Comparison of ENCODE assay signal across 7 mouse cellular contexts in the genomic region with DNA sequence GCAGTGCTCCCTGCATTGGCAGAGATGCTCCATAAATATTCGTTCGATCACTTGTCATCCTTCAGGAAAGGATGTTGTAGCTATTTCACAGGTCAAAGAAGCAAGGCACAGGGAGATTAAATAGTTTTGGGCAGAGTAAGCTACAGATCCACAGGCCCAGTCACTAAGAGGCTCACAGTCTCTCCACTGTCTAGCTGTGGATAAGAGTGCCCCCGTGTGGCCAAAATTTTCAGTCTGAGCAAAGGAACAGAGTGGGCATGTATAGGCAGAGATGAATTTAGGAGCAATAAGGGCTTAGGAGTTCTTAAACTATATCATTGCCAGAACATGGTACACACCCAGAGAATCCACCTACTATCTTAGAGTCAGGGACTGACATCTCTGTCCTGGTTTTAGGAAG. TPM values are rescaled to one million over a fixed set of nuclear protein-coding genes. Genes with fewer than 3 reads are reported as not detected.
A peak's percentile ranks its signal among the peaks of the same experiment; 100 is the strongest.
DNase-seq lines count a peak whose midpoint lies in the region; ATAC-seq lines count a peak whose summit lies in the region.

No protein-coding gene starts in this region.

- no peaks in the 10 kb centered on the region for H3K36me3 ChIP-seq in intestine, embryonic 16.5 days (ENCODE audit: control insufficient read depth, insufficient read depth, low read length)
- no peaks in the 10 kb centered on the region for H3K36me3 ChIP-seq in midbrain, embryonic 11.5 days (ENCODE audit: control insufficient read depth, insufficient read depth, low read length)

- intact Hi-C loops in left cerebral cortex, postnatal 36 days (cut with DNase I): loop anchor here (2.0 to 5.0 kb wide), 5 partner anchors 45 to 398 kb away; no protein-coding TSS in a partner anchor

- DNase-seq in adrenal gland, adult 8-10 months: peak; percentile 61
- DNase-seq in embryo, embryonic 11.5 days (ENCODE audit: low read depth, low spot score): peak; percentile 67
- DNase-seq in left cerebral cortex, postnatal 36 days (ENCODE audit: low spot score in 2 of 2): peak; percentile 84 to 89
- DNase-seq in midbrain, embryonic 11.5 days (ENCODE audit: low spot score, missing footprints): peak; percentile 99
- peak; percentile 36 to 76 for DNase-seq in spleen, adult 18-20 months

- ATAC-seq in granulocyte monocyte progenitor cell, adult 5-6 weeks (replicated peaks; ENCODE audit: poor library complexity, severe bottlenecking): peak; percentile 72
- ATAC-seq in intestine, embryonic 16.5 days: peak; percentile 85
- ATAC-seq in midbrain, embryonic 11.5 days (ENCODE audit: low FRiP score): peak; percentile 72

- H3K4me1 ChIP-seq in intestine, embryonic 16.5 days (ENCODE audit: control insufficient read depth, insufficient read depth, low read length): no peaks in the 10 kb centered on the region
- H3K4me1 ChIP-seq in midbrain, embryonic 11.5 days (ENCODE audit: control insufficient read depth, insufficient read depth, low read length): peaks cover 11% of the 10 kb centered on the region

- H3K9ac ChIP-seq in intestine, embryonic 16.5 days (ENCODE audit: low read depth, low read length): no peak overlapping the region
- H3K9ac ChIP-seq in midbrain, embryonic 11.5 days (ENCODE audit: low read length): no peak overlapping the region

- 0 out of 2 replicates have a peak, but pooled peaks cover 2% of the 10 kb centered on the region for H3K27me3 ChIP-seq in intestine, embryonic 16.5 days (replicated peaks; ENCODE audit: control insufficient read depth, insufficient read depth, low read length)
- no peaks in the 10 kb centered on the region for H3K27me3 ChIP-seq in midbrain, embryonic 11.5 days (ENCODE audit: control insufficient read depth, insufficient read depth, low read length)

- WGBS in intestine, embryonic 16.5 days: 19% methylated on average over 3 of the region's 3 CpGs
- WGBS in midbrain, embryonic 11.5 days: 33% methylated on average over 3 of the region's 3 CpGs

- no peak overlapping the region for H3K4me3 ChIP-seq in intestine, embryonic 16.5 days (ENCODE audit: low read length)
- no peak overlapping the region for H3K4me3 ChIP-seq in midbrain, embryonic 11.5 days (ENCODE audit: low read depth, low read length)

- H3K9me3 ChIP-seq in intestine, embryonic 16.5 days (ENCODE audit: control insufficient read depth, low read length): no peaks in the 10 kb centered on the region
- no peaks in the 10 kb centered on the region for H3K9me3 ChIP-seq in midbrain, embryonic 11.5 days (ENCODE audit: control insufficient read depth, low read length)

- H3K27ac ChIP-seq in intestine, embryonic 16.5 days (ENCODE audit: low read length): no peak overlapping the region
- H3K27ac ChIP-seq in midbrain, embryonic 11.5 days (ENCODE audit: low read depth, low read length): no peak overlapping the region

- H3K4me2 ChIP-seq in intestine, embryonic 16.5 days (ENCODE audit: low read depth, low read length): no peak overlapping the region
- no peak overlapping the region for H3K4me2 ChIP-seq in midbrain, embryonic 11.5 days

RNA-seq across cellular contexts. Expression of a gene that starts 26.0 kb away (rescaled TPM):
- not detected for total RNA-seq in adrenal gland, adult 8-10 months (2022)
- not detected in 2 replicates for total RNA-seq in granulocyte monocyte progenitor cell, adult 5-6 weeks (2014; fragmentation: Nextera tagmentation)
- total RNA-seq in granulocyte monocyte progenitor cell, adult 5-6 weeks (2017): not detected in 2 replicates
- 0.13 and 0.16 TPM in 2 replicates for polyA plus RNA-seq in intestine, embryonic 16.5 days (2015; fragmentation: Nextera tagmentation; extraction: Ambion mirVana)
- total RNA-seq in left cerebral cortex, postnatal 36 days (2021): 1 to 10 TPM; 1.7 to 2.1 TPM
- not detected in 2 replicates for polyA plus RNA-seq in midbrain, embryonic 11.5 days (2014; fragmentation: Nextera tagmentation; extraction: Ambion mirVana)

RNA-seq across cellular contexts. Expression of a gene that starts 39.1 kb away (rescaled TPM):
- 10 to 100 TPM; 25.6 to 40.4 (median 38.7) TPM for total RNA-seq in adrenal gland, adult 8-10 months (2022)
- total RNA-seq in granulocyte monocyte progenitor cell, adult 5-6 weeks (2014; fragmentation: Nextera tagmentation): 2.6 and 3.5 TPM in 2 replicates
- 3.1 and 5.5 TPM in 2 replicates for total RNA-seq in granulocyte monocyte progenitor cell, adult 5-6 weeks (2017)
- 273 and 289 TPM in 2 replicates for polyA plus RNA-seq in intestine, embryonic 16.5 days (2015; fragmentation: Nextera tagmentation; extraction: Ambion mirVana)
- 100 to 1,000 TPM; 110 to 119 TPM for total RNA-seq in left cerebral cortex, postnatal 36 days (2021)
- polyA plus RNA-seq in midbrain, embryonic 11.5 days (2014; fragmentation: Nextera tagmentation; extraction: Ambion mirVana): 13.5 and 15.5 TPM in 2 replicates

Comparison
In these comparisons a context has a peak if more than half of its experiments do, and no peak if none do; other contexts are left out.
1. RNA of a gene that starts 39.1 kb away (total RNA-seq): 110 to 119 TPM in left cerebral cortex, postnatal 36 days and 25.6 to 40.4 TPM in adrenal gland, adult 8-10 months; 2.6 to 5.5 TPM in granulocyte monocyte progenitor cell, adult 5-6 weeks; every median in the first group is over 4 times any median in the second.
2. Peak in every context shown above with its lines, with median percentiles within 50 percentile points of each other: DNase-seq and ATAC-seq.